Mouse (Mus musculus) liver, embryonic 15.5 days (tissue): ENCODE data around the gene 1810049J17Rik. TPM values are rescaled to one million over a fixed set of nuclear protein-coding genes. Genes with fewer than 3 reads are reported as not detected.

Experiments used
- ATAC-seq: fragments of 200-750 bp; cut with Nextera tagmentation; 2 replicates; pipeline ENCODE4 v1.8.0; 2017; ENCODE audit warnings: moderate number of reproducible peaks, mild to moderate bottlenecking, moderate library complexity; ENCODE audit not compliant: insufficient read depth
- H3K27ac ChIP-seq: fragments of 300-500 bp; sonication (generic); replicated peaks from 2 replicates; pipeline ENCODE4 v1.5.1; 2015; ENCODE audit warnings: mild to moderate bottlenecking, inconsistent platforms
- H3K27me3 ChIP-seq: fragments of 300-500 bp; sonication (generic); 2 replicates; pipeline ENCODE4 v1.6.1; 2015; ENCODE audit warnings: mild to moderate bottlenecking, inconsistent platforms
- H3K36me3 ChIP-seq: fragments of 300-500 bp; sonication (generic); replicated peaks from 2 replicates; pipeline ENCODE4 v1.6.1; 2015; ENCODE audit warnings: moderate library complexity, mild to moderate bottlenecking, inconsistent platforms
- H3K4me1 ChIP-seq: fragments of 300-500 bp; sonication (generic); replicated peaks from 2 replicates; pipeline ENCODE4 v1.6.1; 2015; ENCODE audit warnings: inconsistent platforms
- H3K4me2 ChIP-seq: fragments of 300-500 bp; sonication (generic); 2 replicates; pipeline ENCODE4 v1.6.1; 2015; ENCODE audit warnings: moderate library complexity, mild to moderate bottlenecking, inconsistent platforms
- H3K4me3 ChIP-seq: fragments of 300-500 bp; sonication (generic); replicated peaks from 2 replicates; pipeline ENCODE4 v1.5.1; 2015; ENCODE audit warnings: mild to moderate bottlenecking, inconsistent platforms
- H3K9ac ChIP-seq: fragments of 300-500 bp; sonication (generic); 2 replicates; pipeline ENCODE4 v1.6.1; 2015; ENCODE audit warnings: moderate library complexity, mild to moderate bottlenecking, inconsistent platforms
- H3K9me3 ChIP-seq: fragments of 300-500 bp; sonication (generic); replicated peaks from 2 replicates; pipeline ENCODE4 v1.6.1; 2016; ENCODE audit warnings: inconsistent platforms
- WGBS: fragments of 180-500 bp; shearing (Covaris S2); methylation state at CpG from one replicate; pipeline ENCODE4 v1.1.7; 2015; ENCODE audit warnings: mixed read lengths; ENCODE audit not compliant: insufficient replicate concordance; 5-methylcytosine and 5-hydroxymethylcytosine counted together
- polyA plus RNA-seq: library from polyadenylated mRNA; unstranded; fragments of >200 nt; fragmentation: Nextera tagmentation; extraction: Ambion mirVana; gene quantifications from 2 replicates; pipeline ENCODE4 v1.2.1, GENCODE M21; 2015

The 1810049J17Rik gene
- polyA plus RNA-seq, 1 experiment from 2014 or later = 0.77 TPM

GRCm38 (mm10) chr15:12362701-12363040, 41.0 kb upstream of the 1810049J17Rik start:
- H3K4me3 ChIP-seq = no peak overlapping the region
- 79% methylated on average over 6 of the region's 6 CpGs for WGBS
- H3K9me3 ChIP-seq = no peaks in the 10 kb centered on the region
- peaks cover 24% of the 10 kb centered on the region for H3K4me1 ChIP-seq
- H3K9ac ChIP-seq = no peak overlapping the region
- no peaks in the 10 kb centered on the region for H3K27me3 ChIP-seq
- H3K36me3 ChIP-seq = no peaks in the 10 kb centered on the region
- H3K4me2 ChIP-seq = no peak overlapping the region
- H3K27ac ChIP-seq = no peak overlapping the region
- ATAC-seq = no peak

GRCm38 (mm10) chr15:12362001-12362700, 40.5 kb upstream of the 1810049J17Rik start:
- H3K4me3 ChIP-seq = no peak overlapping the region
- no peak overlapping the region for H3K27ac ChIP-seq
- 74% methylated on average over 14 of the region's 14 CpGs for WGBS
- no peak for ATAC-seq
- H3K27me3 ChIP-seq = no peaks in the 10 kb centered on the region
- H3K9ac ChIP-seq = no peak overlapping the region
- no peaks in the 10 kb centered on the region for H3K36me3 ChIP-seq
- H3K9me3 ChIP-seq = no peaks in the 10 kb centered on the region
- H3K4me2 ChIP-seq = no peak overlapping the region
- peaks cover 19% of the 10 kb centered on the region for H3K4me1 ChIP-seq

GRCm38 (mm10) chr15:12360519-12361212, 39.0 kb upstream of the 1810049J17Rik start:
- Histone ChIP-seq H3K9me3 (no peaks in the 10 kb centered on the region), H3K4me1 (peaks cover 5% of the 10 kb centered on the region), H3K27ac (no peak overlapping the region), H3K9ac (no peak overlapping the region), H3K4me2 (no peak overlapping the region), H3K36me3 (peaks cover 4% of the 10 kb centered on the region; the same call in 1 of the 2 replicates), H3K4me3 (no peak overlapping the region), H3K27me3 (no peaks in the 10 kb centered on the region)
- 85% methylated on average over 19 of the region's 19 CpGs for WGBS
- no peak for ATAC-seq

DNA sequence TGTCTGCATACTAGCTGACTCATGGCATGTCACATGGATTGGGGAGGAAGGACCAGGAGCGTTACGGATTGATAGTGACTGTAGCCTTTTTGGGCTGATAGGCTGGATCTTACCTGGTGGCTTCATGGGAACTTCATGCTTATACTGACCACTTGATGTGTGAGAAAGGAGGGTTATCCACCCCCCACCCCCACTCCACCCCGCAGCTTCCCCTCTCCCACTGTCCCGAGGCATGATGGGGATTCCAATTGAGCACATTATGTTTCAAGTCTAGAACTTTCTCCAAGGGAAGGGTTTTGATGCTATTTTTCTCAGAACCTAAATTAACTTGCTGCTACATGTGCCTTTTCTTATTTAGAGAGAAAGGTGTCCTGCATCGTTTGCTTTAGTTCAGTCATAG, 36.7 kb upstream of the 1810049J17Rik start:
- peaks cover 26% of the 10 kb centered on the region for H3K36me3 ChIP-seq
- 92% methylated on average over 5 of the region's 5 CpGs for WGBS
- ATAC-seq = no peak

GRCm38 (mm10) chr15:12357459-12357858, 35.8 kb upstream of the 1810049J17Rik start:
- Histone ChIP-seq H3K36me3 (peaks cover 33% of the 10 kb centered on the region), H3K9me3 (no peaks in the 10 kb centered on the region), H3K27me3 (no peaks in the 10 kb centered on the region), H3K27ac (no peak overlapping the region), H3K9ac (no peak overlapping the region), H3K4me3 (no peak overlapping the region), H3K4me1 (no peaks in the 10 kb centered on the region), H3K4me2 (no peak overlapping the region)
- ATAC-seq = no peak

More for the DNA sequence above, 36.7 kb upstream of the 1810049J17Rik start:
- no peaks in the 10 kb centered on the region for H3K9me3 ChIP-seq
- H3K4me2 ChIP-seq = no peak overlapping the region
- no peak overlapping the region for H3K27ac ChIP-seq
- H3K27me3 ChIP-seq = no peaks in the 10 kb centered on the region
- no peak overlapping the region for H3K9ac ChIP-seq
- H3K4me1 ChIP-seq = no peaks in the 10 kb centered on the region
- H3K4me3 ChIP-seq = no peak overlapping the region

- WGBS = 67% methylated on average over 7 of the region's 7 CpGs
- Histone ChIP-seq H3K4me1 (no peaks in the 10 kb centered on the region), H3K9ac (no peak overlapping the region), H3K27ac (no peak overlapping the region), H3K27me3 (no peaks in the 10 kb centered on the region), H3K9me3 (no peaks in the 10 kb centered on the region), H3K4me2 (no peak overlapping the region), H3K4me3 (no peak overlapping the region), H3K36me3 (peaks cover 48% of the 10 kb centered on the region)
- ATAC-seq = no peak
Measured at GRCm38 (mm10) chr15:12355907-12356306, 34.2 kb upstream of the 1810049J17Rik start.

GRCm38 (mm10) chr15:12355261-12355660, 33.6 kb upstream of the 1810049J17Rik start:
- Histone ChIP-seq H3K36me3 (peaks cover 50% of the 10 kb centered on the region), H3K27me3 (no peaks in the 10 kb centered on the region), H3K4me2 (no peak overlapping the region), H3K9ac (no peak overlapping the region), H3K9me3 (no peaks in the 10 kb centered on the region), H3K4me1 (no peaks in the 10 kb centered on the region), H3K27ac (no peak overlapping the region), H3K4me3 (no peak overlapping the region)
- 84% methylated on average over 6 of the region's 6 CpGs for WGBS
- no peak for ATAC-seq

DNA sequence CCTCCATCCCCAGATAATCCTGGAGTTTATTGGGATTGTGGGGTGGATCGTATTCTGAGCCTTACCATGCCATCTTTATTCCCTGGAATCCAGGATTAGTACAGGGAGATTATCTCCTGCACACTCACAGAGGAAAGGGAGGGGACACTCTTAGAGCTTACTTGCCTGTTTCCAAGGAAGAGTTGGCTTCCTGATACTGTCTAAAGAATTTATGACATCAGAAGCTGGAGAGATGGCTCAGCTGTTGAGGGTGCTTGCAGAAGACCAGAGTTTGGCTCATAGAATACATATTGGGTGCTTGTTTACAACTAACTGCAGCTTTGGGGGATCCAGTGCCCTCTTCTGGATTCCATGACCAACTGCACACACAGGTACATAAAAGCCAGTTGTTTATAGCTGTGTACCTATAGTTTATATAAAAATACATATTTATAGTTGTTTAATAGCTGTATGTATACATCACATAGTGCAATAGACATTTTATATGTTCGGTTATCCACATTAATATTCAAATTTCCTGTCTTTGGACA, 32.6 kb upstream of the 1810049J17Rik start:
- no peak overlapping the region for H3K4me3 ChIP-seq
- no peak overlapping the region for H3K27ac ChIP-seq
- H3K9me3 ChIP-seq = no peaks in the 10 kb centered on the region
- no peak for ATAC-seq
- peaks cover 59% of the 10 kb centered on the region for H3K36me3 ChIP-seq
- H3K9ac ChIP-seq = no peak overlapping the region
- H3K27me3 ChIP-seq = no peaks in the 10 kb centered on the region
- no peaks in the 10 kb centered on the region for H3K4me1 ChIP-seq
- H3K4me2 ChIP-seq = no peak overlapping the region
- WGBS = 88% methylated on average over 2 of the region's 2 CpGs

DNA sequence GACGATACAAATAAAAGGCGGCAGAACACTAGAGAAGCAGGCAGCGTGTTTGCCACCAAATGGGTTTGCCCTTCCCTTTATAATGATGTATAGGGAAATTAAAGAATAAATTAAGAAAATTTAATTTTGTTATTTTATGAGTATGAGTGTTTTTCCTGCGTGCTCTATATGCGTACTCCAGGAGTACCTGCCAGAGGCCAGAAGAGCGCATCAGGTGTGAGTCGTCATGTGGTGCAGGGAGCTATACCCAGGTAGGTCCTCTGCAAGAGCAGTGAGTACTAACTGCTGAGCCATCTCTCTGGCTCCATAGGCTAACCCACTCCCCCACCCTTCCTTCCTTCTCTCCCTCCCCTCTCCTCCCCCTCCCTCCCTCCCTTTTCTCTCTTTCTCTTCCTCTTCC, 29.8 kb upstream of the 1810049J17Rik start:
- H3K9ac ChIP-seq = no peak overlapping the region
- H3K4me2 ChIP-seq = no peak overlapping the region
- H3K9me3 ChIP-seq = no peaks in the 10 kb centered on the region
- H3K4me3 ChIP-seq = no peak overlapping the region
- H3K36me3 ChIP-seq = peaks cover 75% of the 10 kb centered on the region
- no peaks in the 10 kb centered on the region for H3K4me1 ChIP-seq
- ATAC-seq = no peak
- 91% methylated on average over 7 of the region's 7 CpGs for WGBS
- H3K27ac ChIP-seq = no peak overlapping the region
- H3K27me3 ChIP-seq = no peaks in the 10 kb centered on the region

GRCm38 (mm10) chr15:12349840-12350239, 28.1 kb upstream of the 1810049J17Rik start:
- H3K27me3 ChIP-seq = no peaks in the 10 kb centered on the region
- H3K4me1 ChIP-seq = no peaks in the 10 kb centered on the region
- no peak overlapping the region for H3K4me2 ChIP-seq
- no peak overlapping the region for H3K27ac ChIP-seq
- no peak overlapping the region for H3K4me3 ChIP-seq
- H3K9ac ChIP-seq = no peak overlapping the region
- no peak for ATAC-seq
- WGBS = 76% methylated on average over 5 of the region's 5 CpGs
- no peaks in the 10 kb centered on the region for H3K9me3 ChIP-seq
- H3K36me3 ChIP-seq = peaks cover 75% of the 10 kb centered on the region

- H3K27ac ChIP-seq = no peak overlapping the region
- peaks cover 76% of the 10 kb centered on the region for H3K36me3 ChIP-seq
- H3K4me2 ChIP-seq = no peak overlapping the region
- H3K9me3 ChIP-seq = no peaks in the 10 kb centered on the region
- H3K9ac ChIP-seq = no peak overlapping the region
- no peaks in the 10 kb centered on the region for H3K4me1 ChIP-seq
- H3K27me3 ChIP-seq = no peaks in the 10 kb centered on the region
- H3K4me3 ChIP-seq = no peak overlapping the region
- ATAC-seq = no peak
- 70% methylated on average over 3 of the region's 3 CpGs for WGBS
Measured at GRCm38 (mm10) chr15:12348950-12349349, 27.3 kb upstream of the 1810049J17Rik start.
